Mouse (Mus musculus) liver, adult 2 months (tissue): ENCODE measurements around the gene Myh14.

Source experiments
- CTCF ChIP-seq: fragments of 200-500 bp; IDR thresholded peaks from 2 replicates; pipeline ENCODE4 v1.5.1; 2011; ENCODE audit warnings: low read depth, low read length, control low read depth
- POLR2A ChIP-seq: fragments of 200-500 bp; IDR thresholded peaks from 2 replicates; pipeline ENCODE4 v1.6.1; 2011; ENCODE audit warnings: low read length, control low read depth; ENCODE audit not compliant: insufficient read depth; ENCODE audit errors: extremely low read depth

DNA sequence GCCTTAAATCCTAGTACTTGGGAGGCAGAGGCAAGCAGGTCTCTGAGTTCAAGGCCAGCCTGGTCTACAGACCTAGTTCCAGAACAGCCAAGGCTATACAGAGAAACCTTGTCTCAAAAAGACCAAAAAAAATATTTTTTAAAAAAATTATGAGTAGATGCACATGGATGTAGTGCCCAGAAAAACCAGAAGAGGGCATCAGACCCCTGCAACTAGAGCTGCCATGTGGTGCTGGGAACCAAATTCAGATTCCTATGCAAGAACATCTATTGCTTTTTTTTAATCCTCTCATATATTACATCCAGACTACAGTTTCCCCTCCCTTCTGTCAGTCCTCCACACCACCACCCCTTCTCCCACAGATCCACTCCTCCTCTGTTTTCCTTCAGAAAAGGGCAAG lies 35.7 kb upstream of the Myh14 start:
- TF ChIP-seq CTCF = no peak
- TF ChIP-seq POLR2A = no peak
